Mouse (Mus musculus): ENCODE data around the gene Tbc1d1.

GRCm38 (mm10) chr5:64295621-64296020 lies 139.5 kb downstream of the Tbc1d1 start:
- TF ChIP-seq CTCF (IDR thresholded peaks at IDR 0.05; ENCODE audit: low read depth) (no peak), EP300 (IDR thresholded peaks at IDR 0.05; ENCODE audit: low read depth) (no peak)
